Mouse (Mus musculus) heart, embryonic 12.5 days (tissue): ENCODE measurements around the gene Pjvk. TPM values are rescaled to one million over a fixed set of nuclear protein-coding genes. Genes with fewer than 3 reads are reported as not detected.
A peak's percentile ranks its signal among the peaks of the same experiment; 100 is the strongest.

Experiments
- ATAC-seq: fragments of 200-750 bp; cut with Nextera tagmentation; 2 replicates; pipeline ENCODE4 v1.8.0; 2017; ENCODE audit warnings: moderate TSS enrichment, moderate library complexity; ENCODE audit not compliant: insufficient number of reproducible peaks, low FRiP score
- H3K27ac ChIP-seq: fragments of 300-500 bp; sonication (generic); 2 replicates; pipeline ENCODE4 v1.5.1; 2016; ENCODE audit warnings: mild to moderate bottlenecking, moderate library complexity; ENCODE audit not compliant: poor library complexity, severe bottlenecking
- H3K27me3 ChIP-seq: fragments of 300-500 bp; sonication (generic); replicated peaks from 2 replicates; pipeline ENCODE4 v1.6.1; 2016; ENCODE audit warnings: mild to moderate bottlenecking, moderate library complexity
- H3K36me3 ChIP-seq: fragments of 300-500 bp; sonication (generic); 2 replicates; pipeline ENCODE4 v1.6.1; 2016; ENCODE audit warnings: mild to moderate bottlenecking, moderate library complexity
- H3K4me1 ChIP-seq: fragments of 300-500 bp; sonication (generic); replicated peaks from 2 replicates; pipeline ENCODE4 v1.6.1; 2016; ENCODE audit warnings: mild to moderate bottlenecking
- H3K4me2 ChIP-seq: fragments of 300-500 bp; sonication (generic); 2 replicates; pipeline ENCODE4 v1.6.1; 2016; ENCODE audit warnings: mild to moderate bottlenecking, moderate library complexity
- H3K4me3 ChIP-seq: fragments of 300-500 bp; sonication (generic); 2 replicates; pipeline ENCODE4 v1.5.1; 2016; ENCODE audit warnings: mild to moderate bottlenecking
- H3K9ac ChIP-seq: fragments of 300-500 bp; sonication (generic); 2 replicates; pipeline ENCODE4 v1.6.1; 2016; ENCODE audit warnings: mild to moderate bottlenecking, moderate library complexity
- H3K9me3 ChIP-seq: fragments of 300-500 bp; sonication (generic); replicated peaks from 2 replicates; pipeline ENCODE4 v1.6.1; 2016; ENCODE audit warnings: mild to moderate bottlenecking, moderate library complexity
- WGBS: fragments of 180-500 bp; shearing (Covaris S2); methylation state at CpG from one replicate; pipeline ENCODE4 v1.1.7; 2016; 5-methylcytosine and 5-hydroxymethylcytosine counted together
- polyA plus RNA-seq: library from polyadenylated mRNA; unstranded; fragments of >200 nt; fragmentation: Nextera tagmentation; extraction: Ambion mirVana; gene quantifications from 2 replicates; pipeline ENCODE4 v1.2.1, GENCODE M21; 2016

Pjvk gene
- polyA plus RNA-seq, 1 experiment from 2014 or later: not detected

DNA sequence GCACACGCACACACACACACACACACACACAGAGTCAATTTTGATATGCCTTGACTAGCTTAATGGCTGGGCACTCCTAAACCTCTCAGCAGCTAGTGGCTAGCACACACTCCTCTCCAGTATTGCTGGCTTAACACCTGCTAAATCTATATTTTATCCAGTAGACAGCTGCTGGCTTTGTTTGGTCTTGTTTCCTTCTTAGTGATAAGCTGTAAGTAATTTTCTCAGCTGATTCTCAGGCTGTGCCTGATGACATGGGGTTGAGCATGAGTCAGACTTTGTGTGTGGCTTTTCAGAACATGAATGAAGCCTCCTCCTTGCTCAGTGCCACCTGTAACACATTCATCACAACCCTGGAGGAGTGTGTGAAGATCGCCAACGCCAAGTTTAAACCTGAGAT lies 38.7 kb downstream of the Pjvk start:
- H3K4me2 ChIP-seq: no peak overlapping the region
- H3K27me3 ChIP-seq: no peaks in the 10 kb centered on the region
- H3K4me3 ChIP-seq: no peak overlapping the region
- no peak overlapping the region for H3K27ac ChIP-seq
- 94% methylated on average over 3 of the region's 3 CpGs for WGBS
- no peak for ATAC-seq
- H3K9ac ChIP-seq: no peak overlapping the region
- no peaks in the 10 kb centered on the region for H3K9me3 ChIP-seq
- H3K36me3 ChIP-seq: peaks cover 73% of the 10 kb centered on the region
- H3K4me1 ChIP-seq: peaks cover 17% of the 10 kb centered on the region

DNA sequence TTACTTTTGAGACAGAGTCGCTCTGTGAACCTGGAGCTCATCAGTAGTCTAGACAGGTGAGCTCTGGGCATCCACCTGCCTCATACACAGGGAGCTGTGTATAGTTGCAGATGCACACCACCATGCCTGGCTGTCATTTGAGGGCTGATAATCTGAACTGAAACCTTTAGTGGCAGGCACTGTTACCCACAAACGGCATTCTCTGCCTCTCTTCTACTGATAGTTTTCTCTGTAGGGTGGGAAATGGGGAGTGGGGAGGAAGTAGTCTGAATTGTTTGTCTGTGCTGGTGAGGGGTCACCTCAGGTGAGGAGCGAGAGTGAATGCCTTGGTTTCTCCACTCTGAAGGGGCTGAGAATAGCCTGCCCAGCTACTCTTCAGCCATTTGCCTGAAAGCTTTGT lies 39.3 kb downstream of the Pjvk start:
- H3K4me1 ChIP-seq: peaks cover 17% of the 10 kb centered on the region
- H3K9ac ChIP-seq: no peak overlapping the region
- ATAC-seq: no peak
- WGBS: 61% methylated on average over 3 of the region's 3 CpGs
- H3K27me3 ChIP-seq: no peaks in the 10 kb centered on the region
- no peak overlapping the region for H3K4me2 ChIP-seq
- peaks cover 73% of the 10 kb centered on the region for H3K36me3 ChIP-seq
- H3K27ac ChIP-seq: 0 out of 2 replicates have a peak overlapping the region, but pooled peaks have one; percentile 8
- H3K9me3 ChIP-seq: no peaks in the 10 kb centered on the region
- no peak overlapping the region for H3K4me3 ChIP-seq

DNA sequence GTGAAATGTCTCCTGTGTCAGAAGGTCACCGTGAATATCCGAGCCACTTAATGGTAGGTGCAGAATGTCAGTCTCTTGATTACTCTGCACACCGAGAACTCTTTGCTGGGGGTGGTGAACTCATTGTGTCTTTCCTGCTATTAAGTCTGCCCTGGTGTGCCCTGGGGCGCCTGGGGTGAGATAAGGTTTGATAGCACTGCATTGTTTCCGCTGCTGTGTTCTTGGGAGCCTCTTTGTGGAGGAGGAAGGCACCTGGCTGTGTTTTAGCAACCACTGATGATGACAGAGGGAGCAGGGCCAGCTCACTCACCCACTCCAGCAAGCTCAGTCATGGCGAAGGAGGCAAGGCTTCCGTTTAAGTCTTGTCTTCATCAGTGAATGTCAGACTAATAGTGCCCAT lies 39.9 kb downstream of the Pjvk start:
- 0 out of 2 replicates have a peak overlapping the region, but pooled peaks have one; percentile 4 for H3K4me2 ChIP-seq
- H3K9me3 ChIP-seq: no peaks in the 10 kb centered on the region
- no peaks in the 10 kb centered on the region for H3K27me3 ChIP-seq
- peaks cover 17% of the 10 kb centered on the region for H3K4me1 ChIP-seq
- 19% methylated on average over 7 of the region's 7 CpGs for whole genome bisulfite sequencing
- peak; percentile 44; the same call in 1 of the 2 replicates for ATAC-seq
- H3K9ac ChIP-seq: no peak overlapping the region
- no peak overlapping the region for H3K4me3 ChIP-seq
- H3K27ac ChIP-seq: peak overlapping the region; percentile 8; the same call in 1 of the 2 replicates
- H3K36me3 ChIP-seq: peaks cover 73% of the 10 kb centered on the region

DNA sequence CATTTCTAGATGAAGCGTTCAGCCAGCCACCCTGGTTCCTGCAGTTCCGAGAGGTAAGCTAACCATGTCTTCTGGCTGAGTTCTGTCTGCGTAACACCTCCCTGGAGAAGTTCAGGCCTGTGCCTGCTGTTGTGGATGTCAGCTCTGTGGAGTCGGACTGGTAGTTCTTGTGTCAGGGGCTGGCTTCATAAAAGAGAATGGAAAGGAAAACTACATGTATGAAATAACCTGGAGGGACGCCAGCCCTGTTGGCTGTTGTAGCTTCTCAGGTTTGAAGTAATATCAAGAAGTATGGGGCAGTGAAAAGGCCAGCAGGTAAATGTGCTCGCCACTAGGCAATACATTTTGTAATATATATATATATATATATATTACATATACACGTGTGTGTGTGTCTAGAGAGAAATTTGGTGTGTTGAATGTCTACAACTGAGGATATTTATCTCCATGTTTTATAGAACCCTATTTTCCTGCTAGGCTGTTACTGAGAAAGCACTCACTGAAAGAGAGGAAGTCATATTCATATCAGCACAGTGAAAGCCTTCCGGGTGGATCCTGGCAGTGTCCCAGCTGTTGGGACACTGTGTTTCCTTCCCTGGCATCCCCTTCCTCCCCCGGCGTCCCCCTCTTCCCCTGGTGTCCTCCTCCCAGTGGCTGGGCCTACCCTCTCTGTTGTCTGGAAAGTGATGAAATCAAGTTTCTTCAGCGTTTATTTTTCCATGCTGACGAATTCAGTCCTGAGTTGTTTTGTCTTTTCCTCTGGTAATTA lies 42.3 kb downstream of the Pjvk start:
- whole genome bisulfite sequencing: 74% methylated on average over 12 of the region's 12 CpGs
- Histone ChIP-seq H3K9ac (no peak overlapping the region), H3K27me3 (no peaks in the 10 kb centered on the region), H3K4me1 (peaks cover 17% of the 10 kb centered on the region), H3K4me2 (no peak overlapping the region), H3K36me3 (peaks cover 73% of the 10 kb centered on the region), H3K27ac (peak overlapping the region; percentile 43; the same call in 1 of the 2 replicates), H3K9me3 (no peaks in the 10 kb centered on the region), H3K4me3 (no peak overlapping the region)
- peak; percentile 73 for ATAC-seq

DNA sequence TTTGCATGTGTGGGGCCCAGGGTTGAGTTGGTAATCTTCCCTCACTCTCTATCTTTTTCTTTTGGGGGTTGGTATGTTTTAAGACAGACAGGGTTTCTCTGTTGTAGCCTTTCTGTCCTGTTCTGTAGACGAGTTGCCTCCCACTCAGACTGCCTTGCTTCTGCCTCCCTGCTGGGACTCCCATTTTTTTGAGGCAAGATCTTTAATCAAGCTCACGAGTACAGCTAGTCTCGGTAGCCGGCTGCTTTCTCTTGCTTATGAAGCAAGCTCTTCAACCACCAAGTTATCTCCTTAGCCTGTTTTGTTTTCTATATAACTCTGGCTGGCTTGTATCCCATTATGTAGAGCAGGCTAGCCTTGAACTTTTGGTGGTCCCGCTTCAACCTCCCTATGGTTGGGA lies 45.5 kb downstream of the Pjvk start:
- Histone ChIP-seq H3K9me3 (no peaks in the 10 kb centered on the region), H3K9ac (no peak overlapping the region), H3K27me3 (no peaks in the 10 kb centered on the region), H3K36me3 (peaks cover 55% of the 10 kb centered on the region), H3K27ac (no peak overlapping the region), H3K4me2 (no peak overlapping the region), H3K4me1 (peaks cover 3% of the 10 kb centered on the region), H3K4me3 (no peak overlapping the region)
- no peak for ATAC-seq
- 76% methylated on average over 5 of the region's 5 CpGs for WGBS

DNA sequence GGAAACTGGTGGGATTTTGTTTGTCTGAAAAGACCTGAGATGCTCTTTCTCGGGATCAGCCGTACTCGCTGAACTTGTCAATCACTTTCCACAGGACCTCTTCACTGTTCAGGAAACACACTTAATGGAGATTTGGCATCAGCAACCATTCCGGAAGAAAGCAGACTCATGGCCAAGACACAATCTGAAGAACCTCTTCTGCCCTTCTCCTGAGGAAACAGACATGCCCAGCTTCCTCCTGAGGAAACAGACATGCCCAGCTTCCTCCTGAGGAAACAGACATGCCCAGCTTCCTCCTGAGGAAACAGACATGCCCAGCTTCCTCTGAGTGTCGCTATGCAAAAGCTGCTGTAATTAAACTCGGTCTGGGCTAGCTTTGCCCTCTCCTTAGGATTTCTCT lies 47.0 kb downstream of the Pjvk start:
- H3K27ac ChIP-seq: no peak overlapping the region
- no peaks in the 10 kb centered on the region for H3K4me1 ChIP-seq
- no peak overlapping the region for H3K4me3 ChIP-seq
- 70% methylated on average over 6 of the region's 6 CpGs for WGBS
- no peak overlapping the region for H3K9ac ChIP-seq
- peaks cover 52% of the 10 kb centered on the region for H3K36me3 ChIP-seq
- ATAC-seq: no peak
- no peak overlapping the region for H3K4me2 ChIP-seq
- no peaks in the 10 kb centered on the region for H3K9me3 ChIP-seq
- H3K27me3 ChIP-seq: no peaks in the 10 kb centered on the region

DNA sequence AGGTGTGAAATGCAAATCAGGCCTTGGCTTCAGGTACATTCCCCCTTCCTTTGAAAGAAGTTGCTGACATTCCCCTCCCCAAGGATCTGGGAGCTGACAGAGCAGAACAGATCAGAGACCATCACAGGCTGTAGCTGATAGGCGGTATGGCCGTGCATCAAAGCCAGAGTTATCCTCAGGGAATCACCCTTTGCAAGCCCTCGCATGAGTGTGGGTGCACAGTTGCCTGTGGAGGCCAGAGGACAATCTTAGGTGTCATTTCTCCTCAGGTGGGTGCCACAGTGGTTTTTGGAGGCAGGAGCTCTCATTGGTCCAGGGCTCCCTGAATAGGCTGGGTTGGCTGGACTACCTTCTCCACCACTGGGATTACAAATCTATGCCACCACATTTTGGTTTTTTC lies 53.9 kb downstream of the Pjvk start:
- Histone ChIP-seq H3K27me3 (no peaks in the 10 kb centered on the region), H3K27ac (no peak overlapping the region), H3K36me3 (peaks cover 50% of the 10 kb centered on the region), H3K4me1 (no peaks in the 10 kb centered on the region), H3K9me3 (no peaks in the 10 kb centered on the region), H3K4me3 (no peak overlapping the region), H3K9ac (no peak overlapping the region), H3K4me2 (no peak overlapping the region)
- 78% methylated on average over 3 of the region's 3 CpGs for WGBS
- ATAC-seq: no peak

DNA sequence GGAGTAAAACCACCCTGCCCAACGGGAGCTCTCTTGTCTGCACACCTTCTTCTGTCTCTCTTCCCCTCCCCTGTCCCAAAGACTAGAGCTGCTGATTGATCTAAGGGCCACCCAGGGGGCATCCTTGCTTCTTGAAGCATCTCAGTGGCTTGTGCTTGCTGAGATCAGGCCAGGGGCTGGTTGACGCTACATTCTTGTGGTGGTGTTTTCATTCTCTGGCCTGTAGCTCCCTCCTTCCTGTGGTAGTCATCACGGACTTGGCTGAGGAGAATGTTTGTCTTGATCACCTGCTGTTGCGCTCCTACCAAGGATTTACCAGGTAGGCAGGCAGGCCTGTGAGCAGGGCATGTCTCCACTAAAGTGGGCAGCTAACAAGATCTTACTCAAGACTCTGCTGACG lies 54.5 kb downstream of the Pjvk start:
- Histone ChIP-seq H3K4me3 (no peak overlapping the region), H3K4me1 (no peaks in the 10 kb centered on the region), H3K27me3 (no peaks in the 10 kb centered on the region), H3K9me3 (no peaks in the 10 kb centered on the region), H3K36me3 (peaks cover 50% of the 10 kb centered on the region), H3K9ac (no peak overlapping the region), H3K4me2 (no peak overlapping the region), H3K27ac (no peak overlapping the region)
- WGBS: 66% methylated on average over 5 of the region's 5 CpGs
- no peak for ATAC-seq

DNA sequence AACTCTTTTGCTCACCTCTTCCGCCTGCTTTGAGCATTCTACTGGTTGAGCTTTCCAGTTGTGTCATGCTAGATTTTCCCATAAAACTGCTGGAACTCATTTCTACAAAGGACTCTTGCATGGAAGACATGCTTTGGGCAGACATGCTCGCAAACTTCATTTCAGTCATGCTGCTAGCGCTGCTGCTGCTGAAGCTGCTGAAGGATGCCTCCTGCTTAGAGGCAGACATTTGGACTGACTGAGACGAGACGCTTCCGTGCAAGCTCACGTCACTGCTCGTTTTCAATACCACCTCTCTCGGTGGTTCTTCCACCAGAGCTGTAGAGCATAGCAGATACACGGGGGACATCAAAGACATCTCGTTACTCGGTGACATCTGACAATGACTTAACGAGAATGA lies 57.4 kb downstream of the Pjvk start:
- no peak overlapping the region for H3K4me3 ChIP-seq
- ATAC-seq: no peak
- H3K36me3 ChIP-seq: peaks cover 79% of the 10 kb centered on the region
- no peak overlapping the region for H3K9ac ChIP-seq
- H3K4me2 ChIP-seq: no peak overlapping the region
- H3K27me3 ChIP-seq: no peaks in the 10 kb centered on the region
- 91% methylated on average over 13 of the region's 13 CpGs for WGBS
- peaks cover 12% of the 10 kb centered on the region; the same call in 1 of the 2 replicates for H3K9me3 ChIP-seq
- H3K4me1 ChIP-seq: no peaks in the 10 kb centered on the region
- H3K27ac ChIP-seq: no peak overlapping the region

Other genes starting within 250 kb of the Pjvk start
- 6.8 and 7.2 TPM in 2 replicates for gene Osbpl6, start 242.0 kb upstream of the Pjvk start, polyA plus RNA-seq
- 33.1 and 35.5 TPM in 2 replicates for gene Prkra, start 461 bp upstream of the Pjvk start, polyA plus RNA-seq
- gene Fkbp7, start 24.6 kb downstream of the Pjvk start, polyA plus RNA-seq: 61.9 and 62.4 TPM in 2 replicates
- gene Plekha3, start 26.8 kb downstream of the Pjvk start, polyA plus RNA-seq: 14.9 and 17.3 TPM in 2 replicates